In genomic region chr12:83929186-83929804, GRCm38 (mm10) we compare ENCODE assay signal across 16 mouse cellular contexts. TPM values are rescaled to one million over a fixed set of nuclear protein-coding genes. Genes with fewer than 3 reads are reported as not detected.
DNase-seq lines count a peak whose midpoint lies in the region; ATAC-seq and TF ChIP-seq lines count a peak whose summit lies in the region.
"Had no signal": no experiment of that assay in that cellular context is flagged by ENCODE, and none has a peak within 500 bp of the region (broad histone marks: within the 10 kb centered on the region; RNA-seq: fewer than 3 reads in every experiment).

No protein-coding gene starts in this region.

- no peak overlapping the region for H3K4me2 ChIP-seq in liver, embryonic 15.5 days
- no peak overlapping the region for H3K4me2 ChIP-seq in stomach, postnatal 0 days (replicated peaks; ENCODE audit: low read depth)
- H3K4me2 ChIP-seq: lung, embryonic 14.5 days had no signal

- H3K9me3 ChIP-seq in liver, embryonic 15.5 days (replicated peaks) = no peaks in the 10 kb centered on the region
- H3K9me3 ChIP-seq in stomach, postnatal 0 days (ENCODE audit: control insufficient read depth, low read length) = no peaks in the 10 kb centered on the region

- no peak for TF ChIP-seq EP300 in stomach, postnatal 0 days (optimal IDR thresholded peaks at IDR 0.05)

- WGBS in liver, embryonic 15.5 days (ENCODE audit: insufficient replicate concordance) = 1% methylated on average over 2 of the region's 2 CpGs
- WGBS in stomach, postnatal 0 days = 39% methylated on average over 2 of the region's 2 CpGs

- TF ChIP-seq CTCF in layer of hippocampus, adult 2 months (conservative IDR thresholded peaks at IDR 0.05) = no peak
- no peak for TF ChIP-seq CTCF in stomach, postnatal 0 days (IDR thresholded peaks at IDR 0.05; ENCODE audit: low read depth)

- ATAC-seq in CD4-positive, CD25-positive, alpha-beta regulatory T cell, adult 4 months = peak; percentile 93
- peak; percentile 41; the same call in 1 of the 2 replicates for ATAC-seq in liver, embryonic 15.5 days (ENCODE audit: insufficient read depth)
- no peak for ATAC-seq in stomach, postnatal 0 days (ENCODE audit: low FRiP score, low TSS enrichment)

- H3K9ac ChIP-seq in liver, embryonic 15.5 days = no peak overlapping the region
- H3K9ac ChIP-seq in stomach, postnatal 0 days (ENCODE audit: low read length) = no peak overlapping the region
- H3K9ac ChIP-seq: lung, embryonic 14.5 days had no signal

- no peak for DNase-seq in layer of hippocampus, adult 2 months (ENCODE audit: low spot score in 2 of 2)
- no peak for DNase-seq in layer of hippocampus, adult 11-12 months (ENCODE audit: low spot score)
- DNase-seq in cerebellum, adult 18-20 months = no peak
- DNase-seq in gastrocnemius, adult 8-10 months (ENCODE audit: low spot score in 2 of 2) = no peak
- no peak for DNase-seq in stomach, postnatal 0 days (ENCODE audit: low spot score)
- DNase-seq: cerebellum, postnatal 10 days; lung, embryonic 14.5 days; thymus, adult 18-20 months had no signal

- peaks cover 7% of the 10 kb centered on the region; the same call in 1 of the 2 replicates for H3K4me1 ChIP-seq in brown adipose tissue, adult 24 weeks (ENCODE audit: control insufficient read depth, insufficient read depth, insufficient read length, low read length)
- peaks cover 12% of the 10 kb centered on the region for H3K4me1 ChIP-seq in liver, embryonic 15.5 days (replicated peaks)
- no peaks in the 10 kb centered on the region for H3K4me1 ChIP-seq in stomach, postnatal 0 days (replicated peaks; ENCODE audit: control insufficient read depth, insufficient read depth)

- H3K27ac ChIP-seq in layer of hippocampus, adult 2 months = peak overlapping the region; percentile 37; the same call in 1 of the 2 replicates
- 0 out of 2 replicates have a peak overlapping the region, but pooled peaks have one; percentile 29 for H3K27ac ChIP-seq in brown adipose tissue, adult 24 weeks (replicated peaks; ENCODE audit: low read depth, low read length)
- peak overlapping the region; percentile 59 for H3K27ac ChIP-seq in liver, embryonic 15.5 days (replicated peaks)
- H3K27ac ChIP-seq in stomach, postnatal 0 days (replicated peaks) = no peak overlapping the region

- H3K27me3 ChIP-seq in liver, embryonic 15.5 days = no peaks in the 10 kb centered on the region; the same call in 1 of the 2 replicates
- H3K27me3 ChIP-seq in stomach, postnatal 0 days (ENCODE audit: control insufficient read depth, insufficient read depth, low read length) = no peaks in the 10 kb centered on the region

- no peaks in the 10 kb centered on the region for H3K36me3 ChIP-seq in liver, embryonic 15.5 days (replicated peaks)
- H3K36me3 ChIP-seq in stomach, postnatal 0 days (ENCODE audit: control insufficient read depth, insufficient read depth, low read length) = no peaks in the 10 kb centered on the region

- no peak overlapping the region for H3K4me3 ChIP-seq in layer of hippocampus, adult 2 months
- no peak overlapping the region for H3K4me3 ChIP-seq in brown adipose tissue, adult 24 weeks (ENCODE audit: insufficient read depth, low read depth, low read length)
- no peak overlapping the region for H3K4me3 ChIP-seq in liver, embryonic 15.5 days (replicated peaks)
- H3K4me3 ChIP-seq in stomach, postnatal 0 days (ENCODE audit: low read depth, low read length) = no peak overlapping the region

RNA-seq across cellular contexts. Expression of gene Numb, which starts 7.6 kb away (rescaled TPM):
- total RNA-seq in layer of hippocampus, adult 2 months (2021) = 10 to 100 TPM; 26.7 to 38.7 TPM
- 10 to 100 TPM; 36.7 to 39.4 TPM for polyA plus RNA-seq in CD4-positive, CD25-positive, alpha-beta regulatory T cell, adult 4 months (2017; shearing (Covaris generic))
- 11.9 and 13.3 TPM in 2 replicates for polyA plus RNA-seq in brown adipose tissue, adult 24 weeks (2012; ENCODE audit: insufficient read depth, insufficient read length, missing spikeins)
- 15.0 and 15.9 TPM in 2 replicates for polyA plus RNA-seq in liver, embryonic 15.5 days (2015; fragmentation: Nextera tagmentation; extraction: Ambion mirVana)
- 10 to 100 TPM; 14.0 to 18.2 (median 16.4) TPM for total RNA-seq in gastrocnemius, adult 8-10 months (2022)
- 19.9 and 22.6 TPM in 2 replicates for polyA plus RNA-seq in stomach, postnatal 0 days (2015; fragmentation: Nextera tagmentation; extraction: Ambion mirVana)

RNA-seq across cellular contexts. Expression of gene Riox1, which starts 21.1 kb away (rescaled TPM):
- total RNA-seq in layer of hippocampus, adult 2 months (2021) = 10 to 100 TPM; 15.0 to 15.7 TPM
- 1 to 10 TPM in 1 of 2 experiments, under 1 TPM in 1; 0.94 to 1.7 TPM for polyA plus RNA-seq in CD4-positive, CD25-positive, alpha-beta regulatory T cell, adult 4 months (2017; shearing (Covaris generic))
- 1.3 and 2.3 TPM in 2 replicates for polyA plus RNA-seq in brown adipose tissue, adult 24 weeks (2012; ENCODE audit: insufficient read depth, insufficient read length, missing spikeins)
- 7.1 and 7.8 TPM in 2 replicates for polyA plus RNA-seq in liver, embryonic 15.5 days (2015; fragmentation: Nextera tagmentation; extraction: Ambion mirVana)
- total RNA-seq in gastrocnemius, adult 8-10 months (2022) = 1 to 10 TPM; 2.8 to 4.0 (median 3.3) TPM
- 6.9 and 9.9 TPM in 2 replicates for polyA plus RNA-seq in stomach, postnatal 0 days (2015; fragmentation: Nextera tagmentation; extraction: Ambion mirVana)

RNA-seq across cellular contexts. Expression of gene Heatr4, which starts 55.4 kb away (rescaled TPM):
- total RNA-seq in layer of hippocampus, adult 2 months (2021) = not detected
- polyA plus RNA-seq in CD4-positive, CD25-positive, alpha-beta regulatory T cell, adult 4 months (2017; shearing (Covaris generic)) = not detected
- polyA plus RNA-seq in brown adipose tissue, adult 24 weeks (2012; ENCODE audit: insufficient read depth, insufficient read length, missing spikeins) = not detected in 2 replicates
- not detected in 2 replicates for polyA plus RNA-seq in liver, embryonic 15.5 days (2015; fragmentation: Nextera tagmentation; extraction: Ambion mirVana)
- total RNA-seq in gastrocnemius, adult 8-10 months (2022) = not detected
- 0.06 TPM in 1 of 2 replicates, not detected in the other for polyA plus RNA-seq in stomach, postnatal 0 days (2015; fragmentation: Nextera tagmentation; extraction: Ambion mirVana)
- total RNA-seq: ES-E14; gastrocnemius, adult 18-20 months; layer of hippocampus, postnatal 25 days had no signal
- polyA plus RNA-seq: intestine, embryonic 14.5 days; lung, embryonic 14.5 days; small intestine, adult 2 months had no signal

RNA-seq across cellular contexts. Expression of gene Acot2, which starts 58.4 kb away (rescaled TPM):
- 10 to 100 TPM; 16.2 to 18.1 TPM for total RNA-seq in layer of hippocampus, adult 2 months (2021)
- polyA plus RNA-seq in CD4-positive, CD25-positive, alpha-beta regulatory T cell, adult 4 months (2017; shearing (Covaris generic)) = 10 to 100 TPM; 28.3 to 39.0 TPM
- polyA plus RNA-seq in brown adipose tissue, adult 24 weeks (2012; ENCODE audit: insufficient read depth, insufficient read length, missing spikeins) = 58.8 and 67.3 TPM in 2 replicates
- 12.4 and 12.6 TPM in 2 replicates for polyA plus RNA-seq in liver, embryonic 15.5 days (2015; fragmentation: Nextera tagmentation; extraction: Ambion mirVana)
- 10 to 100 TPM; 14.9 to 20.7 (median 17.2) TPM for total RNA-seq in gastrocnemius, adult 8-10 months (2022)
- 45.6 and 47.2 TPM in 2 replicates for polyA plus RNA-seq in stomach, postnatal 0 days (2015; fragmentation: Nextera tagmentation; extraction: Ambion mirVana)
